Mouse (Mus musculus): Measurements from ENCODE around the gene Glcci1. TPM values are rescaled to one million over a fixed set of nuclear protein-coding genes. Genes with fewer than 3 reads are reported as not detected.

Gene Glcci1
- total and polyA plus RNA-seq, 3 experiments = 1.8 to 31.1 (median 7.9) TPM

DNA sequence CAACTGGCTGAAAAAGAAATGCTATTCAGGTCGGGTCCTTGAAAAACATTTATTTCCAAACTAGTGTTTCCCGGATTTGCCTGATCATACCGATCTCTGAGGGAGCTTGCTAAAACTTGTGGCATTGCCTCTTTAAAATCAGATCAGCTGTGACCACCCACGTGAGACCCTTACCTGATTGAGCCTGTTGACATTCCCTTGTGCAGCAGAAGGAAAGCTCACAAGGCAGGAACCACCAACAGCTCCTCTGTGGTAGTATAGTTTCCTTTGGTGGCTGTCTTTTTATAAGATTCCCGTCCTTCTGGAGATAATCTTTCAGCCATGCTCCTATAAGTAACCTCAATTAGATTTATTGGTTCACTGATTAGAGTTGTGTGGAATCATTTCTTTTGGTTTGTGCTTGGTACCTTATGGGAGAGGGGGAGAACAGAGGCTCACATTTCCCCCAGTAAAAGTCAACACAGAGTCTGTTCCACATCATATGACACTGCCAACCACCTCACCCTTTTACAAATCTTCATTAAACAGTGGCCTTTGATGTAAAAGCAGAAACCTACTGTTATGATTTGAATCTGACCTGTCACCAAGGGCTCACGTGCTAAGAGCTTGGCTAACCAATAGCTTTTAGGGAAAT, 12.0 kb upstream of the Glcci1 start:
- H3K9me3 ChIP-seq (replicated peaks; ENCODE audit: insufficient read depth, low read length) = no peaks in the 10 kb centered on the region
- no peak overlapping the region for H3K27ac ChIP-seq (ENCODE audit: control insufficient read depth, low read depth, low read length)
- H3K9ac ChIP-seq (ENCODE audit: control insufficient read depth, low read depth, low read length, poor library complexity, severe bottlenecking) = no peak overlapping the region
- H3K4me3 ChIP-seq (ENCODE audit: control insufficient read depth in 1 of 2, insufficient read depth in 1 of 2, low read depth in 2 of 2, low read length in 2 of 2) = no peak overlapping the region
- no peaks in the 10 kb centered on the region for H3K79me2 ChIP-seq (ENCODE audit: control insufficient read depth, insufficient read depth, low read length, poor library complexity)
- peaks cover 0 to 5% of the 10 kb centered on the region in 2 experiments; a peak in 2 of 4 replicates for H3K36me3 ChIP-seq (ENCODE audit: control insufficient read depth in 1 of 2, insufficient read depth in 2 of 2, low read length in 2 of 2)
- no peaks in the 10 kb centered on the region for H3K27me3 ChIP-seq (ENCODE audit: control insufficient read depth in 1 of 2, insufficient read depth in 2 of 2, low read length in 2 of 2)
- no peak for TF ChIP-seq NELFE (IDR thresholded peaks at IDR 0.05; ENCODE audit: low read depth, low read length)
- no peak for TF ChIP-seq RAD21 (IDR thresholded peaks at IDR 0.05; ENCODE audit: low read depth, low read length)
- TF ChIP-seq MYC (IDR thresholded peaks at IDR 0.05; ENCODE audit: low read depth, low read length) = no peak
- TF ChIP-seq CHD1 (IDR thresholded peaks at IDR 0.05; ENCODE audit: low read depth, low read length) = no peak
- TF ChIP-seq CTCF (IDR thresholded peaks at IDR 0.05 in 2 of 3, conservative IDR thresholded peaks at IDR 0.05 in 1 of 3; ENCODE audit: control insufficient read depth in 1 of 3, insufficient read depth in 1 of 3, low read depth in 2 of 3, low read length in 3 of 3, poor library complexity in 1 of 3, severe bottlenecking in 1 of 3) = no peak
- TF ChIP-seq RCOR1 (IDR thresholded peaks at IDR 0.05; ENCODE audit: low read depth, low read length) = no peak
- no peak for TF ChIP-seq EP300 (IDR thresholded peaks at IDR 0.05; ENCODE audit: low read depth in 1 of 2, low read length in 2 of 2)
- TF ChIP-seq JUND (IDR thresholded peaks at IDR 0.05; ENCODE audit: low read depth, low read length) = no peak
- TF ChIP-seq MEF2A (IDR thresholded peaks at IDR 0.05; ENCODE audit: extremely low read depth, insufficient replicate concordance, low read depth, low read length, poor library complexity, severe bottlenecking) = no peak
- no peak for TF ChIP-seq MXI1 (IDR thresholded peaks at IDR 0.05; ENCODE audit: low read depth, low read length)
- TF ChIP-seq NRF1 (IDR thresholded peaks at IDR 0.05; ENCODE audit: insufficient read depth, low read depth, low read length, poor library complexity, severe bottlenecking) = no peak
- no peak for TF ChIP-seq TCF12 (IDR thresholded peaks at IDR 0.05; ENCODE audit: low read depth, low read length)
- TF ChIP-seq GATA1 (IDR thresholded peaks at IDR 0.05; ENCODE audit: low read depth, low read length) = no peak
- no peak for TF ChIP-seq CHD2 (IDR thresholded peaks at IDR 0.05; ENCODE audit: low read length)
- TF ChIP-seq SMC3 (IDR thresholded peaks at IDR 0.05; ENCODE audit: low read depth, low read length) = no peak
- no peak for TF ChIP-seq MAFK (IDR thresholded peaks at IDR 0.05; ENCODE audit: borderline replicate concordance, low read depth, low read length)
- peaks cover 3 to 5% of the 10 kb centered on the region in 2 experiments for H3K4me1 ChIP-seq (ENCODE audit: control insufficient read depth in 1 of 2, insufficient read depth in 2 of 2, low read length in 2 of 2)
- DNase-seq (ENCODE audit: low read depth, low spot score) = no peak

DNA sequence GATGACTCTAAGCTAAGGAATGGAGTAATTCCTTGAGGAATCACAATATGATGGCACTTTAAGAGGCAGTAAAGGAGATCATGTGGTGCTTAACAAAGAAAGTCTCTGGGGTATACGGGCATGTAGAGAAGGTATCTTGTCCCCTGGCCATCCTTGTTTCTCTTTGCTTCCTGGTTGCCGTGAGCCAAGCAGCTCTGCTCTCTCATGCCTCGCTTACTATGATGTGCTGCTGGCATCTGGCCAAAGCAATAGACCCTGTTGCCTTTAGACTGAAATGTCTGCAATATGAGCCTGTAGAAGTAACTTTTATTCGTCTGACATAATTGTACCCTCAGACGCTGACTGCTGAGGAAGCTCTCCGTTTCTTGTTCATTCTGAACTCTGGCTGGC, 11.5 kb upstream of the Glcci1 start:
- no peak for DNase-seq (ENCODE audit: low read depth, low spot score)
- Histone ChIP-seq H3K27me3 (ENCODE audit: control insufficient read depth in 1 of 2, insufficient read depth in 2 of 2, low read length in 2 of 2) (no peaks in the 10 kb centered on the region), H3K27ac (ENCODE audit: control insufficient read depth, low read depth, low read length) (no peak overlapping the region), H3K9me3 (replicated peaks; ENCODE audit: insufficient read depth, low read length) (no peaks in the 10 kb centered on the region), H3K79me2 (ENCODE audit: control insufficient read depth, insufficient read depth, low read length, poor library complexity) (no peaks in the 10 kb centered on the region), H3K4me3 (ENCODE audit: control insufficient read depth in 1 of 2, insufficient read depth in 1 of 2, low read depth in 2 of 2, low read length in 2 of 2) (no peak overlapping the region), H3K4me1 (ENCODE audit: control insufficient read depth in 1 of 2, insufficient read depth in 2 of 2, low read length in 2 of 2) (peaks cover 0 to 2% of the 10 kb centered on the region in 2 experiments; a peak in 1 of 4 replicates), H3K36me3 (ENCODE audit: control insufficient read depth in 1 of 2, insufficient read depth in 2 of 2, low read length in 2 of 2) (no peaks in the 10 kb centered on the region), H3K9ac (ENCODE audit: control insufficient read depth, low read depth, low read length, poor library complexity, severe bottlenecking) (no peak overlapping the region)
- TF ChIP-seq TCF12 (IDR thresholded peaks at IDR 0.05; ENCODE audit: low read depth, low read length) (no peak), MEF2A (IDR thresholded peaks at IDR 0.05; ENCODE audit: extremely low read depth, insufficient replicate concordance, low read depth, low read length, poor library complexity, severe bottlenecking) (no peak), E2F4 (IDR thresholded peaks at IDR 0.05; ENCODE audit: borderline replicate concordance, low read depth, low read length) (no peak), TAL1 (IDR thresholded peaks at IDR 0.05; ENCODE audit: low read length) (no peak), MXI1 (IDR thresholded peaks at IDR 0.05; ENCODE audit: low read depth, low read length) (no peak), ZC3H11A (IDR thresholded peaks at IDR 0.05; ENCODE audit: low read depth, low read length) (no peak), POLR2AphosphoS5 (IDR thresholded peaks at IDR 0.05; ENCODE audit: borderline replicate concordance, low read depth, low read length) (no peak), POLR2AphosphoS2 (IDR thresholded peaks at IDR 0.05; ENCODE audit: low read length) (no peak), ZMIZ1 (IDR thresholded peaks at IDR 0.05; ENCODE audit: low read depth, low read length) (no peak), MAZ (IDR thresholded peaks at IDR 0.05; ENCODE audit: low read depth, low read length) (no peak), MYB (IDR thresholded peaks at IDR 0.05; ENCODE audit: low read depth, low read length) (no peak), USF1 (IDR thresholded peaks at IDR 0.05; ENCODE audit: low read depth, low read length) (no peak), RCOR1 (IDR thresholded peaks at IDR 0.05; ENCODE audit: low read depth, low read length) (no peak), BHLHE40 (IDR thresholded peaks at IDR 0.05; ENCODE audit: borderline replicate concordance, low read depth, low read length) (no peak)

All from MEL (cell line).